Mouse (Mus musculus): ENCODE results near the gene Dgat2. TPM values are rescaled to one million over a fixed set of nuclear protein-coding genes. Genes with fewer than 3 reads are reported as not detected.

The Dgat2 gene
- polyA plus RNA-seq, 1 experiment from 2014 or later: 139 TPM

DNA sequence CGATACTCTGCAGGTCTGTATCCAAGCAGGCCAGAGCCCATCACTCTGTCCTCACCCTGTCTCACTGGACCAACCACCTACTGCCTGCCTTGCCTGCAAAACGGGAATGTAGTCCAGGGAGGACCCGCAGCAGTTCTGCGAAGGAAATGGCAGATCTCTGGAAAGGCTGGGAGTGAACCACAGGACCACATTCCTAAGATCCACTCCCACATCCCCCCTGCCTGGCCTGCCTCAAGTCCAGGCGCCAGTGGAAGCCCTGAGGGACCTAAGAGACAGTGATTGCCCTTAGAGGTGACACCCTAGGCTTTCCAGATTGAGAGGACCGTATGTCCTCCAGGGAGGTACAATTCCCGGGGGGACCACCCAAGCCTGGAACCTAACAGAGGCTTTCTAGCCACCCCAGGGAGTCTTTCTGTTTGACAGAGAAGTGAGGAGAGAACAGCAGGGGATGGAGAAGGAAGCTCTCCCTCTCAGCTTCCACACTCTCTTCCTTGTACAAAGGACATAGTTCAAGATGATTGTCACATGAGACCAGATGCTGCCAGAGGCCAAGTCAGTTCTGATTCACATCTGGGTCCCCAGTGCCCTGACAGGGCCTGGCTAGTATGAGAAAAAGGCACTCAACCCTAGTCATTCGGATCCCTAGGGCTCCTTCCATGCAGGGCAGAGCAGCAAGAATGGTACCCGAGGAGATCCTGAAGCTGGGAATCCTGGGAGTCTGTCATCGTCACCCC, 10.6 kb downstream of the Dgat2 start:
- 60% methylated on average over 10 of the region's 10 CpGs for WGBS
- peaks cover 23% of the 10 kb centered on the region; the same call in 1 of the 2 replicates for H3K4me1 ChIP-seq
- no peak overlapping the region for H3K4me2 ChIP-seq
- H3K4me3 ChIP-seq: no peak overlapping the region
- no peak overlapping the region for H3K27ac ChIP-seq
- H3K9me3 ChIP-seq: no peaks in the 10 kb centered on the region
- ATAC-seq (ENCODE audit: insufficient number of reproducible peaks, low FRiP score, low TSS enrichment, low read depth): no peak
- H3K27me3 ChIP-seq: no peaks in the 10 kb centered on the region
- H3K9ac ChIP-seq: no peak overlapping the region
- no peaks in the 10 kb centered on the region for H3K36me3 ChIP-seq

DNA sequence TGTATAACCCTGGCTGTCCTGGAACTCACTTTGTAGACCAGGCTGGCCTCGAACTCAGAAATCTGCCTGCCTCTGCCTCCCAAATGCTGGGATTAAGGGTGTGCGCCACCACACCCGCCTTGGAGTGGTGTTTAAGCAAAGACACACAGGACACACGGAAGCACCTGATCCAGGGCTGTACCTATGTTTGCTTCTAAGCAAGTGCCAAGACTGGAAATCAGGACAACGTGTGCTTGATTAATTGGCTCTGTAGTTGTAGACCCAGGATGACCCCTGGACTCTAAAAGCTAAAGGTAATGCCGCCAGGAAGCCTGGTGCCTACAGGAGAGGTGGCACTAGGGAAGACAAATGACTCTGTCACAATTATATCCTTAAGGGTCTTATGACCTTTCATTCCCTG, 12.0 kb downstream of the Dgat2 start:
- Histone ChIP-seq H3K4me3 (no peak overlapping the region), H3K4me2 (no peak overlapping the region), H3K27me3 (no peaks in the 10 kb centered on the region), H3K9me3 (no peaks in the 10 kb centered on the region), H3K27ac (no peak overlapping the region), H3K9ac (no peak overlapping the region), H3K36me3 (no peaks in the 10 kb centered on the region), H3K4me1 (peaks cover 23% of the 10 kb centered on the region; the same call in 1 of the 2 replicates)
- ATAC-seq (ENCODE audit: insufficient number of reproducible peaks, low FRiP score, low TSS enrichment, low read depth): no peak
- 86% methylated on average over 6 of the region's 6 CpGs for WGBS

DNA sequence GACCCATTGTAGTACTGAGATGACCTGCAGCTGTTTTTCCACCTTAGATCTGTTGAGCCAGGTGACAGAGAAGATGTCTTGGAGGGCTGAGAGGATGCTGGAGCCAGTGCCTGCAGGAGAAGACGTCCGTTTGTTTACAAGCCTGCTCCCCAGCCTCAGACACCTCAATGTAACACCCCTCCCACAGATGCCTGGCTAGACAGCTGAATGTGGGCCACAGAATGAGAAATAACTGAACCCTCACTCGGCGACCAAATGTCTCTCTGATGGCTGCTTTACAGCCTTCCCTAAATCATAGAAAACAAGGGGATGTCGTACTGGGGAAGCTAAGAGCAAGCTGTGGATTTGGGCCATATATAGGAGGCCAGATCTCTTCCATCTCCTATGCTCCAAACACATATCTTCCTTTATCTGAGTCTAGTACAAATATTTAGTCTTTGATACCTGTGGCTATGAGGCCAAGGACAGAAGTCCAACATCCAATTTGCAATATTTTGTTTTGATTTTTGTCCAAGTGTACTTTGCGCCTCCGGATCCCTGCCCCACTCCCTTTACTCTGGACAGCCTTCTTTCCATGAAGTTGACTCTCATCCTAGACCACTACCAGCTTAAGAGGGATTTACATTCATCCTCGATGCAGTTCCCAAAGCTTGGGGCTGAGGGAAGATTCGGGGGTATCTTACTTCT, 12.7 kb downstream of the Dgat2 start:
- Histone ChIP-seq H3K4me1 (peaks cover 23% of the 10 kb centered on the region; the same call in 1 of the 2 replicates), H3K36me3 (no peaks in the 10 kb centered on the region), H3K4me3 (no peak overlapping the region), H3K9ac (no peak overlapping the region), H3K27ac (no peak overlapping the region), H3K9me3 (no peaks in the 10 kb centered on the region), H3K27me3 (no peaks in the 10 kb centered on the region), H3K4me2 (no peak overlapping the region)
- no peak for ATAC-seq (ENCODE audit: insufficient number of reproducible peaks, low FRiP score, low TSS enrichment, low read depth)
- WGBS: 73% methylated on average over 9 of the region's 9 CpGs

DNA sequence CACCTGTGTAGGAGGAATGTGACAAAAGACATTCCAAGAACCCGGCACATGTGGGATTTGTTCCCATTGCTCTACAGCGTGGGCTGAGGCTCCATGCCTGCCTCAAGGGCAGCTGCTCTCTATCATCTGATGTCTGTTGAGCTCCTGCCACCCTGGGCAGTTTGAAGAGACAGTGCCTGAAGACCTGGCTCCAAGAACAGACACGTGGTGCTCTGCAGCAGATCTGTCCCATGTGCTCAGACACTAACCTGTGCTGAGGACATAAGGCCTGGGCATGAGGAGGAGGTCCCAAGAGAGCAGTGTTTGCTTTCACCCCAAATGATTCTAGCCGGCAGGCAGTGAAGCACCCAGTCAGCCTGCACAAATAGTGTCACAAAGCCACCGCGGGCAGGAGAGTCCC, 13.8 kb downstream of the Dgat2 start:
- Histone ChIP-seq H3K27me3 (no peaks in the 10 kb centered on the region), H3K4me2 (no peak overlapping the region), H3K9ac (no peak overlapping the region), H3K36me3 (no peaks in the 10 kb centered on the region), H3K4me1 (peaks cover 23% of the 10 kb centered on the region; the same call in 1 of the 2 replicates), H3K9me3 (no peaks in the 10 kb centered on the region), H3K27ac (no peak overlapping the region), H3K4me3 (no peak overlapping the region)
- ATAC-seq (ENCODE audit: insufficient number of reproducible peaks, low FRiP score, low TSS enrichment, low read depth): no peak
- WGBS: 78% methylated on average over 6 of the region's 6 CpGs

DNA sequence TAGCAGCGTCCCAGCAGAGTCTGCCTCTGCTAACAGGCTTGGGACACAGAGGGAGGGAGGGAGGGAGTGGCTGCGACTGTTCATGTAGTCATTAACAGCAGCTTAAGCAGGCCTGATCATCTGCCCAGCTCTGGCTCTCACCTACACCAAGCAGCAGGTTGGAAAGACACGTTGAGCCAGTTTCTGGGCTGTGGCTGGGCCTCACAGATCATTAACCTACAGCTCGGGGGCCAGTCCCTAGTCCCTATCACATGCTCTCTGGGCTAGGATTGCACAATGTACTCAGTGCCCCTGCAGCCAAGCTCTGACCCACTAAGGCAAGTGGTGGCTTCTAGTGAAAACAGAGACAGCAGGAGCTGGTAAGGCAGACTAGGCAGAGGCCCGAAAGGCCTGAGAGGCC, 14.6 kb downstream of the Dgat2 start:
- Histone ChIP-seq H3K4me3 (no peak overlapping the region), H3K9me3 (no peaks in the 10 kb centered on the region), H3K27ac (0 out of 2 replicates have a peak overlapping the region, but pooled peaks have one; percentile 2), H3K9ac (no peak overlapping the region), H3K4me2 (no peak overlapping the region), H3K27me3 (no peaks in the 10 kb centered on the region), H3K36me3 (no peaks in the 10 kb centered on the region), H3K4me1 (peaks cover 18% of the 10 kb centered on the region; the same call in 1 of the 2 replicates)
- WGBS: 40% methylated on average over 5 of the region's 5 CpGs
- ATAC-seq (ENCODE audit: insufficient number of reproducible peaks, low FRiP score, low TSS enrichment, low read depth): no peak

DNA sequence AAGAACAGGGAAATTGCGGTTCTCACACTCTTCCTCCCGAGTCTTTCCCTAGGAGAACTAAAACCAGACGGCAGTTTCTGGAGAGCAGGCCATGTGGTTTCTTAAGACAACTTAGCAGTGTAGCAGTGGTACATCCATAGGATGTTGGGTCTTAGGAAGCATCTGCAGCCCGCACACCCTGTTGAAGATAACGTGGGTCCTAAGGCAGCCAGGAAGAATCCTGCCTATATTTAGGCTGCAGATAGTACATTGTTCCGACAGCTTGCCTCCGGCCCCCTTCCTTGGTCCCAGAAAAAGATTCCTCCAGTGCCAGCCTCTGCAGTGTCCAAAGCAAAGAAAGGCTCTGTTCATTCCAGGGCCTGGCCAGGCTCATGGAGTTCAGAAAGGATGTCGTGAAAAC, 16.4 kb downstream of the Dgat2 start:
- Histone ChIP-seq H3K4me1 (peaks cover 9% of the 10 kb centered on the region; the same call in 1 of the 2 replicates), H3K9ac (no peak overlapping the region), H3K36me3 (no peaks in the 10 kb centered on the region), H3K27me3 (no peaks in the 10 kb centered on the region), H3K9me3 (no peaks in the 10 kb centered on the region), H3K27ac (no peak overlapping the region), H3K4me3 (no peak overlapping the region), H3K4me2 (no peak overlapping the region)
- ATAC-seq (ENCODE audit: insufficient number of reproducible peaks, low FRiP score, low TSS enrichment, low read depth): no peak
- WGBS: 74% methylated on average over 8 of the region's 8 CpGs

DNA sequence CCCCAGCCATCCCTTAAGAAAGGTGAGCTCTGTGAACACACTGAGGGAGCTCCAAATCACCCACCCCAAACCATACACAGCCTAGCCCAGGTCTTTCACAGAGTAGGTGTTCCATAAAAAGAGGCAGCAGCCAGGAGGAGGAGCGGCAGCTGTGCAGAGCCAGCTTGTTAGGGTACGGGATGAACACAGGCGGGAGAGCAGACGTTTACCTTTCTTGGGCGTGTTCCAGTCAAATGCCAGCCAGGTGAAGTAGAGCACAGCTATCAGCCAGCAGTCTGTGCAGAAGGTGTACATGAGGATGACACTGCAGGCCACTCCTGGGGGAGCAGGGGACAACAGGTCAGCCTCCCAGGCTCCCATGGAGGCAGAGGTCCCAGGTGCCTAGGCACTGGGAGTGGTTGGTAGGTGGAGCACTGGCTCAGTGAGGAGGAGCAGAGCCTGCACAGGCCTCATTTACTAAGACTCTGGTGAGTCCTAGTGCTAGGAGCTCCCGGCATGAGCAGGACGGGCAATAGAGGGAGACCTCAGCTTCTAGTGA, 17.6 kb downstream of the Dgat2 start:
- Histone ChIP-seq H3K27me3 (no peaks in the 10 kb centered on the region), H3K27ac (no peak overlapping the region), H3K9ac (no peak overlapping the region), H3K4me2 (no peak overlapping the region), H3K4me3 (no peak overlapping the region), H3K4me1 (peaks cover 9% of the 10 kb centered on the region; the same call in 1 of the 2 replicates), H3K36me3 (no peaks in the 10 kb centered on the region), H3K9me3 (no peaks in the 10 kb centered on the region)
- no peak for ATAC-seq (ENCODE audit: insufficient number of reproducible peaks, low FRiP score, low TSS enrichment, low read depth)
- 66% methylated on average over 7 of the region's 7 CpGs for WGBS

DNA sequence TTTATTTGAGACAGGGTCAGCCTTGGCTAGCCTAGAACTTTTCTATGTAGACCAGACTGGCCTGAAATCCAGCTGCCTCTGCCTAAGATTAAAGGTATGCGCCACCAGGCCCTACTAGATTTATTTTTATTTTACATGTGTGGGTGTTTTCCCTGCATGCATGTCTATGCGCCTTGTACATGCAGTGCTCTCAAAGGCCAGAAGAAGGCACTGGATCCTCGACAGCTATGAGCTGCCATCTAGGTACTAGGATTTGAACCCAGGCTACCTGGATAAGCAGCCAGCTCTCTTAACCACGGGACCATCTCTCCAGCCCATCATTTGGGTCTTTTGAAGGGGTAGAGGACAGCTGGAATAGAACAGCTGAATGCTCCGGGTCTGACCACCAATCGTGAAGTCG, 20.1 kb downstream of the Dgat2 start:
- no peak overlapping the region for H3K27ac ChIP-seq
- no peak overlapping the region for H3K4me2 ChIP-seq
- no peak overlapping the region for H3K4me3 ChIP-seq
- no peaks in the 10 kb centered on the region for H3K36me3 ChIP-seq
- no peaks in the 10 kb centered on the region for H3K9me3 ChIP-seq
- no peaks in the 10 kb centered on the region for H3K27me3 ChIP-seq
- H3K4me1 ChIP-seq: 0 out of 2 replicates have a peak, but pooled peaks cover 3% of the 10 kb centered on the region
- no peak overlapping the region for H3K9ac ChIP-seq
- 86% methylated on average over 7 of the region's 7 CpGs for WGBS
- ATAC-seq (ENCODE audit: insufficient number of reproducible peaks, low FRiP score, low TSS enrichment, low read depth): no peak

DNA sequence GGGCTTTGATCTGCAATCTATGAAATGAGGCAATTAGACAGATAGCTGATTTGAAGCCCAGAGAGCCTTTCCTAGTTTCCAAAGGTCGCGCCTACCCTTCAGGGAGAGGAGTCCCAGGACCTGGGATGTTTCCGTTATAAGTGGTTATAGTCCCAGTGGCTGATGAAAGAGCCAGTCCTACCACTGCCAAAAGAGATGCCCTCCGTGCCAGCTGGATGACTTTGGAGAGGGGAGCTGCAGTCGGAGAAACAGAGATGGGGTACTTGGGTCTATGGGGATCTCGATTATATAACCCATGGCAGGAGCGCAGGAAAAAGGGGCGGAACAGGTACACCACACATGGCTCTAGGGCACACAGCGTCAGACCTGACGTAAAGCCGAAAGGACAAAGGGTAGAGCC, 20.6 kb downstream of the Dgat2 start:
- no peaks in the 10 kb centered on the region for H3K27me3 ChIP-seq
- ATAC-seq (ENCODE audit: insufficient number of reproducible peaks, low FRiP score, low TSS enrichment, low read depth): no peak
- H3K4me1 ChIP-seq: no peaks in the 10 kb centered on the region
- no peak overlapping the region for H3K4me2 ChIP-seq
- no peak overlapping the region for H3K4me3 ChIP-seq
- no peaks in the 10 kb centered on the region for H3K36me3 ChIP-seq
- 80% methylated on average over 11 of the region's 11 CpGs for WGBS
- no peak overlapping the region for H3K9ac ChIP-seq
- no peaks in the 10 kb centered on the region for H3K9me3 ChIP-seq
- H3K27ac ChIP-seq: no peak overlapping the region

DNA sequence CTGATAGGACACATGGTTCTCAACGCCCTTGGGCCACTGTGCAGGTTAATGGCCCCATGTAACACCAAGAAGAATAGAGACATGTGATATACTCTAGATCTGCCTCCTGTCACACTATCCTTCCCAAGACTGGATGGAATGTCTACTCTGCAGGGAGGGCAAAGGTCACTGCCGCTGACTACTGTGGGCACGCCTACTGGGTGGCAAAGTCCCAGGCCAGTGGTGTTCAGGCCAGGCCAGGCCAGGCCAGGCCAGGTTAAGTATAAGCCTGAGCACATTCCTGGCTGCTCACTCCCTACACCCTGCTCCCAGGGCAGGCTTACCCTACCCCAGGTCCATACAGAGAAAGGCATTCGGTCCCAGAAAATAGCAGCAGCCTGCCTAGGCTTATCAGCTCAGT, 21.0 kb downstream of the Dgat2 start:
- H3K4me1 ChIP-seq: no peaks in the 10 kb centered on the region
- 0 out of 2 replicates have a peak, but pooled peaks have one; percentile 53 for ATAC-seq (ENCODE audit: insufficient number of reproducible peaks, low FRiP score, low TSS enrichment, low read depth)
- no peaks in the 10 kb centered on the region for H3K27me3 ChIP-seq
- H3K9me3 ChIP-seq: no peaks in the 10 kb centered on the region
- no peak overlapping the region for H3K4me3 ChIP-seq
- no peak overlapping the region for H3K9ac ChIP-seq
- H3K4me2 ChIP-seq: no peak overlapping the region
- WGBS: 49% methylated on average over 4 of the region's 4 CpGs
- H3K36me3 ChIP-seq: no peaks in the 10 kb centered on the region
- no peak overlapping the region for H3K27ac ChIP-seq

DNA sequence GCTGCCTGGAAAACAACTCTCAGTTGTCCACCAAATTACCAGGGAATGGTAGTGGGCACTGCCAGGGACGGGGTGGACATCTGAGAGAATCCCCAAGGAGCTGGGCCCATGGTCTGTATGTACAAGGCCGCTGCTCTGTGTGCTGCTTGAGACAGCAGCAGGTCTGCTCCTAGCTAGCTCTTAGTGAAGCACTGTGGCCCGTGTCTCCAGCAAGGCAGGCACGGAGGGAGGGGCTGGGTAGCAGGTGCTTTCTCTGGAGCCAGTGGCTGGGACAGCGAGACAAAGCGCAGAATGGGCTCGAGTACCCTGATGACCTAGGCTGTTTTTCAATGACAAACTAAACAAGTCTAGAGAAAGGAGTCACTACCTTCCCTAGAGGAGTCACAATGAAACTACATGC, 21.5 kb downstream of the Dgat2 start:
- Histone ChIP-seq H3K9ac (no peak overlapping the region), H3K27me3 (no peaks in the 10 kb centered on the region), H3K4me2 (no peak overlapping the region), H3K4me1 (peaks cover 3% of the 10 kb centered on the region), H3K9me3 (no peaks in the 10 kb centered on the region), H3K27ac (no peak overlapping the region), H3K36me3 (no peaks in the 10 kb centered on the region), H3K4me3 (no peak overlapping the region)
- no peak for ATAC-seq (ENCODE audit: insufficient number of reproducible peaks, low FRiP score, low TSS enrichment, low read depth)
- 78% methylated on average over 7 of the region's 7 CpGs for WGBS

DNA sequence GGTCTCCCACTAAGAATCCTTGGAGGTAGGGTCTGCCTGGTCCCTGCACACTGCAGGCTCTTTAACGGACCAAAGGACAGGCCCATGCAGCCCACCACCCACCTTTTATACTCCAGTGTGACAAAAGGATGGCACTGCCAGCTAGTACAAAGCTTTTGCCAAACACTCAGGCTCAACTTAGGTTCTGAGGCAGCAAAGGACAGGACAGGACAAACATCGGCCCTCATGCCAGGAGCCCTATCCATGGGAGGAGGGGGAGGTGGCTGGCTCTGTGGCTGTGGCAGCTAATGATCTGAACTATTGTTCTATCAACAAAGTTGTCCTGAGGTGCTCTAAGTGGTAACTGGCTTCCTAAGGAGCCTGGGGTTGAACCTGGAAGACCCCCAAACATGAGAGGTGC, 23.1 kb downstream of the Dgat2 start:
- WGBS: 78% methylated on average over 2 of the region's 2 CpGs
- no peak overlapping the region for H3K27ac ChIP-seq
- peaks cover 15% of the 10 kb centered on the region for H3K4me1 ChIP-seq
- H3K36me3 ChIP-seq: no peaks in the 10 kb centered on the region
- ATAC-seq (ENCODE audit: insufficient number of reproducible peaks, low FRiP score, low TSS enrichment, low read depth): no peak
- no peak overlapping the region for H3K4me3 ChIP-seq
- no peaks in the 10 kb centered on the region for H3K9me3 ChIP-seq
- no peaks in the 10 kb centered on the region for H3K27me3 ChIP-seq
- no peak overlapping the region for H3K9ac ChIP-seq
- H3K4me2 ChIP-seq: no peak overlapping the region
